In genomic region chr7:46111212-46111817, GRCm38 (mm10) we compare ENCODE assay signal across 24 mouse cellular contexts. TPM values are rescaled to one million over a fixed set of nuclear protein-coding genes. Genes with fewer than 3 reads are reported as not detected.
DNase-seq lines count a peak whose midpoint lies in the region; TF ChIP-seq lines count a peak whose summit lies in the region.
"Had no signal": no experiment of that assay in that cellular context is flagged by ENCODE, and none has a peak within 500 bp of the region (broad histone marks: within the 10 kb centered on the region; RNA-seq: fewer than 3 reads in every experiment).

No protein-coding gene starts in this region.

- H3K9ac ChIP-seq in heart, adult 2 months (ENCODE audit: low read depth, low read length): no peak overlapping the region; the same call in 1 of the 2 replicates
- H3K9ac ChIP-seq: embryonic facial prominence, embryonic 15.5 days; hindbrain, embryonic 15.5 days; limb, embryonic 12.5 days; liver, postnatal 0 days; midbrain, embryonic 15.5 days; stomach, embryonic 15.5 days had no signal

- intact Hi-C loops in heart, adult 2 months (cut with DNase I): no loop called here
- intact Hi-C loops in heart, postnatal 14 days (cut with DNase I): no loop called here

- H3K4me2 ChIP-seq in myocyte (ENCODE audit: low read depth): peak overlapping the region; percentile 36
- H3K4me2 ChIP-seq: embryonic facial prominence, embryonic 15.5 days; hindbrain, embryonic 15.5 days; limb, embryonic 12.5 days; liver, embryonic 11.5 days; midbrain, embryonic 15.5 days; stomach, embryonic 15.5 days had no signal

- no peaks in the 10 kb centered on the region for H3K27me3 ChIP-seq in heart, adult 2 months (ENCODE audit: control insufficient read depth, insufficient read depth, low read length)
- H3K27me3 ChIP-seq in myocyte (ENCODE audit: control insufficient read depth, insufficient read depth, insufficient read length): peaks cover 84% of the 10 kb centered on the region
- H3K27me3 ChIP-seq: embryonic facial prominence, embryonic 15.5 days; hindbrain, embryonic 15.5 days; limb, embryonic 12.5 days; midbrain, embryonic 15.5 days; stomach, embryonic 15.5 days had no signal

- H3K4me1 ChIP-seq in heart, adult 2 months (ENCODE audit: control insufficient read depth, insufficient read depth, low read length): peaks cover 7% of the 10 kb centered on the region; the same call in 1 of the 2 replicates
- H3K4me1 ChIP-seq: embryonic facial prominence, embryonic 15.5 days; stomach, embryonic 15.5 days had no signal

- no peak for TF ChIP-seq CTCF in heart, adult 2 months (IDR thresholded peaks at IDR 0.05)
- TF ChIP-seq CTCF in layer of hippocampus, adult 2 months (conservative IDR thresholded peaks at IDR 0.05): no peak

- 0 out of 2 replicates have a peak, but pooled peaks have one; percentile 25 for TF ChIP-seq EP300 in heart, adult 2 months (IDR thresholded peaks at IDR 0.05; ENCODE audit: insufficient read depth, low read depth, low read length)

- no peaks in the 10 kb centered on the region for H3K79me2 ChIP-seq in heart, adult 2 months (replicated peaks; ENCODE audit: control insufficient read depth, insufficient read depth, low read length)
- no peaks in the 10 kb centered on the region for H3K79me2 ChIP-seq in myocyte (ENCODE audit: control insufficient read depth, insufficient read depth)

- H3ac ChIP-seq in myocyte (ENCODE audit: control insufficient read depth, insufficient read length): no peak overlapping the region

- peak; percentile 33 for DNase-seq in adrenal gland, adult 8-10 months
- no peak for DNase-seq in adrenal gland, postnatal 25 days
- DNase-seq in heart, adult 2 months: peak in 1 of 2 experiments; percentile 50
- DNase-seq in heart, postnatal 14 days: no peak
- DNase-seq in layer of hippocampus, adult 2 months (ENCODE audit: low spot score in 2 of 2): no peak
- no peak for DNase-seq in layer of hippocampus, postnatal 25 days (ENCODE audit: extremely low spot score in 1 of 2, low spot score in 1 of 2)
- no peak for DNase-seq in neural tube, embryonic 10.5 days (ENCODE audit: extremely low spot score, low spot score)
- DNase-seq: cerebellum, adult 9-10 months; kidney, adult 2 months; liver, postnatal 0 days; right cerebral cortex, postnatal 4 days; thymus, adult 2 months; thymus, postnatal 4 days had no signal

- peak overlapping the region; percentile 87 for H3K27ac ChIP-seq in heart, adult 2 months
- peak overlapping the region; percentile 91; the same call in 1 of the 2 replicates for H3K27ac ChIP-seq in layer of hippocampus, adult 2 months
- H3K27ac ChIP-seq: embryonic facial prominence, embryonic 15.5 days; hindbrain, embryonic 15.5 days; kidney, postnatal 0 days; limb, embryonic 12.5 days; macrophage; midbrain, embryonic 15.5 days; stomach, embryonic 15.5 days had no signal

- H3K4me3 ChIP-seq in heart, adult 2 months: no peak overlapping the region
- H3K4me3 ChIP-seq in layer of hippocampus, adult 2 months: no peak overlapping the region
- H3K4me3 ChIP-seq in myocyte: no peak overlapping the region
- H3K4me3 ChIP-seq: embryonic facial prominence, embryonic 15.5 days; hindbrain, embryonic 15.5 days; limb, embryonic 12.5 days; midbrain, embryonic 15.5 days; stomach, embryonic 15.5 days had no signal

- H3K36me3 ChIP-seq in heart, adult 2 months (ENCODE audit: control insufficient read depth, insufficient read depth, low read length): peaks cover 3% of the 10 kb centered on the region; the same call in 1 of the 2 replicates
- no peaks in the 10 kb centered on the region for H3K36me3 ChIP-seq in myocyte (ENCODE audit: control insufficient read depth, insufficient read depth)
- H3K36me3 ChIP-seq: embryonic facial prominence, embryonic 15.5 days; hindbrain, embryonic 15.5 days; limb, embryonic 12.5 days; midbrain, embryonic 15.5 days; stomach, embryonic 15.5 days had no signal

- WGBS in heart, adult 2 months: 71% methylated on average over 15 of the region's 15 CpGs

- no peak for TF ChIP-seq POLR2A in heart, adult 2 months (IDR thresholded peaks at IDR 0.05; ENCODE audit: insufficient read depth, low read depth, low read length)
- TF ChIP-seq POLR2A in myocyte (IDR thresholded peaks at IDR 0.05; ENCODE audit: insufficient read length, low read depth): no peak

TF ChIP-seq in myocyte, 11 proteins besides CTCF, POLR2A, EP300 and RAD21:
- TF ChIP-seq MYOG (IDR thresholded peaks at IDR 0.05; ENCODE audit: control insufficient read depth in 1 of 3, insufficient read depth in 1 of 3, insufficient read length in 2 of 3, low read depth in 2 of 3) (no peak), REST (IDR thresholded peaks at IDR 0.05; ENCODE audit: insufficient read depth, insufficient read length) (no peak), USF1 (IDR thresholded peaks at IDR 0.05; ENCODE audit: low read depth) (peak; percentile 27)

RNA-seq across cellular contexts. Expression of gene Kcnj11, which starts 10.8 kb away (rescaled TPM):
- total RNA-seq in adrenal gland, adult 8-10 months (2022): 1 to 10 TPM; 1.1 to 2.7 (median 1.3) TPM
- 1.4 and 1.5 TPM in 2 replicates for total RNA-seq in adrenal gland, postnatal 25 days (2021)
- 100 to 1,000 TPM; 111 to 123 TPM for total RNA-seq in heart, adult 2 months (2021)
- 110 and 182 TPM in 2 replicates for polyA plus RNA-seq in heart, adult 2 months (2012; rRNA removed)
- 10 to 100 TPM; 82.8 to 85.0 TPM for total RNA-seq in heart, postnatal 14 days (2021)
- total RNA-seq in layer of hippocampus, adult 2 months (2021): 10 to 100 TPM; 34.2 to 37.4 TPM
- 10 to 100 TPM; 31.8 to 31.9 TPM for total RNA-seq in layer of hippocampus, postnatal 25 days (2021)
- polyA plus RNA-seq in myocyte (2012; fragmentation: generic; extraction: Trizol): 0.46 TPM
- total RNA-seq: common myeloid progenitor, adult 5-6 weeks; hematopoietic stem cell, adult 5-6 weeks had no signal
- polyA plus RNA-seq: liver, embryonic 11.5 days; liver, postnatal 0 days; macrophage had no signal

Comparison
In these comparisons a context has a peak if more than half of its experiments do, and no peak if none do; other contexts are left out.
1. RNA of gene Kcnj11, which starts 10.8 kb away (total RNA-seq): 111 to 123 TPM in heart, adult 2 months, 82.8 to 85.0 TPM in heart, postnatal 14 days, 34.2 to 37.4 TPM in layer of hippocampus, adult 2 months and 31.8 to 31.9 TPM in layer of hippocampus, postnatal 25 days; 1.1 to 2.7 TPM in adrenal gland, adult 8-10 months and 1.4 to 1.5 TPM in adrenal gland, postnatal 25 days; every median in the first group is over 4 times any median in the second.